25 mouse cellular contexts compared by ENCODE assay signal in the genomic region with DNA sequence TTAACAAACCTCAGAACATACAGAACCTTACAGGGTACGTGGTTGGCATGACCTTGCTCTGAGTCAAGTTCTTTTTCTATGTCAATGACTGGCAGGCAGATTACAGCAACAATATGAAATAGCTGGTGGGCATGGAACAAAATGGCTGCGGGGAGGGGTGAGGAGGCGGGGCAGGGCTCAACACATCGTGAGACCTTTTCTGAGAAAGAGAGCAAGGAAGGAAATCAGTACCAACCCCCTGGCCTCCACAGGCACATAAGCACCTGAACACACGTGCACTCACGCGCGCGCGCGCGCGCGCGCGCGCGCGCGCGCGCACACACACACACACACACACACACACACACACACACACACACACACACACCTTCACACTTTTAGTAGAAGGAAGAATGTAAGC. TPM values are rescaled to one million over a fixed set of nuclear protein-coding genes. Genes with fewer than 3 reads are reported as not detected.
DNase-seq lines count a peak whose midpoint lies in the region; ATAC-seq and TF ChIP-seq lines count a peak whose summit lies in the region.
"Had no signal": no experiment of that assay in that cellular context is flagged by ENCODE, and none has a peak within 500 bp of the region (broad histone marks: within the 10 kb centered on the region; RNA-seq: fewer than 3 reads in every experiment).

No protein-coding gene starts in this region.

- no peak for DNase-seq in ES-E14 (ENCODE audit: low read depth, low spot score)
- peak; percentile 79 for DNase-seq in ZHBTc4 (ENCODE audit: low read depth, low spot score)
- DNase-seq in heart, postnatal 14 days, result no peak
- no peak for DNase-seq in cerebellum, postnatal 14 days
- DNase-seq: adrenal gland, adult 2 months; adrenal gland, postnatal 10 days; adrenal gland, postnatal 25 days; cerebellum, adult 11 months; cerebellum, adult 18-20 months; cerebellum, adult 8-10 months; cerebellum, adult 9-11 months; cerebellum, postnatal 25 days had no signal

- no peak overlapping the region for H3K27ac ChIP-seq in ES-Bruce4 (ENCODE audit: insufficient read depth, low read length)
- no peak overlapping the region for H3K27ac ChIP-seq in ES-E14 (ENCODE audit: insufficient read depth, low read depth, low read length, poor library complexity, severe bottlenecking)
- H3K27ac ChIP-seq in forebrain, embryonic 13.5 days, result no peak overlapping the region
- H3K27ac ChIP-seq: embryonic facial prominence, embryonic 10.5 days; embryonic facial prominence, embryonic 12.5 days had no signal

- no peaks in the 10 kb centered on the region for H3K36me3 ChIP-seq in ES-Bruce4 (ENCODE audit: control insufficient read depth, insufficient read depth, low read length, poor library complexity, severe bottlenecking)
- no peaks in the 10 kb centered on the region for H3K36me3 ChIP-seq in ES-E14 (ENCODE audit: control insufficient read depth, insufficient read depth, low read length, poor library complexity, severe bottlenecking)
- no peaks in the 10 kb centered on the region for H3K36me3 ChIP-seq in forebrain, embryonic 13.5 days (ENCODE audit: poor library complexity, severe bottlenecking)
- H3K36me3 ChIP-seq: embryonic facial prominence, embryonic 10.5 days; embryonic facial prominence, embryonic 12.5 days had no signal

- no peak for TF ChIP-seq CTCF in ES-Bruce4 (IDR thresholded peaks at IDR 0.05; ENCODE audit: low read depth, low read length)

- peaks cover 3% of the 10 kb centered on the region for H3K4me1 ChIP-seq in ES-Bruce4 (ENCODE audit: control insufficient read depth, insufficient read depth, low read length)
- peaks cover 0 to 10% of the 10 kb centered on the region in 2 experiments; a peak in 2 of 4 replicates for H3K4me1 ChIP-seq in ES-E14 (ENCODE audit: control insufficient read depth in 2 of 2, insufficient read depth in 2 of 2, low read length in 2 of 2, poor library complexity in 1 of 2)
- no peaks in the 10 kb centered on the region for H3K4me1 ChIP-seq in forebrain, embryonic 13.5 days
- H3K4me1 ChIP-seq: embryonic facial prominence, embryonic 10.5 days; embryonic facial prominence, embryonic 12.5 days had no signal

- intact Hi-C loops in heart, postnatal 14 days (cut with DNase I), result no loop called here

- H3K4me3 ChIP-seq in ES-Bruce4 (ENCODE audit: low read depth, low read length), result peak overlapping the region; percentile 75
- peak overlapping the region; percentile 31 to 60 for H3K4me3 ChIP-seq in ES-E14 (ENCODE audit: insufficient read depth in 1 of 2, low read depth in 1 of 2, low read length in 2 of 2, poor library complexity in 1 of 2, severe bottlenecking in 1 of 2)
- no peak overlapping the region for H3K4me3 ChIP-seq in forebrain, embryonic 13.5 days
- H3K4me3 ChIP-seq: embryonic facial prominence, embryonic 10.5 days; embryonic facial prominence, embryonic 12.5 days had no signal

- H3K9ac ChIP-seq in ES-Bruce4 (ENCODE audit: low read depth, poor library complexity, severe bottlenecking) (peak overlapping the region; percentile 68), ES-E14 (ENCODE audit: insufficient read depth, low read depth, low read length, poor library complexity, severe bottlenecking) (peak overlapping the region; percentile 55; the same call in 1 of the 2 replicates)
- H3K9ac ChIP-seq in forebrain, embryonic 13.5 days, result no peak overlapping the region
- H3K9ac ChIP-seq: embryonic facial prominence, embryonic 12.5 days had no signal

- TF ChIP-seq POLR2A in ES-Bruce4 (IDR thresholded peaks at IDR 0.05; ENCODE audit: insufficient read depth, low read length), result no peak

- H3K9me3 ChIP-seq in ES-Bruce4 (replicated peaks; ENCODE audit: control insufficient read depth, insufficient read depth, low read length, poor library complexity, severe bottlenecking) (no peaks in the 10 kb centered on the region), ES-E14 (ENCODE audit: control insufficient read depth, insufficient read depth, low read depth, low read length) (no peaks in the 10 kb centered on the region)
- no peaks in the 10 kb centered on the region for H3K9me3 ChIP-seq in forebrain, embryonic 13.5 days (replicated peaks)
- H3K9me3 ChIP-seq: embryonic facial prominence, embryonic 10.5 days; embryonic facial prominence, embryonic 12.5 days had no signal

- no peak overlapping the region for H3K4me2 ChIP-seq in forebrain, embryonic 13.5 days
- H3K4me2 ChIP-seq: embryonic facial prominence, embryonic 12.5 days had no signal

- in situ Hi-C loops in ES-E14 (cut with MboI; ENCODE audit: low sequenced_read_pairs in 2 of 2, unreplicated experiment in 2 of 2), result no loop called here

- no peak for TF ChIP-seq EP300 in ES-Bruce4 (IDR thresholded peaks at IDR 0.05; ENCODE audit: insufficient read depth, low read depth, low read length)

- ATAC-seq in forebrain, embryonic 13.5 days, result no peak
- ATAC-seq: forebrain, embryonic 14.5 days; forebrain, embryonic 16.5 days had no signal

- no peaks in the 10 kb centered on the region for H3K27me3 ChIP-seq in ES-Bruce4 (ENCODE audit: control insufficient read depth, insufficient read depth, low read length, poor library complexity, severe bottlenecking)
- no peaks in the 10 kb centered on the region for H3K27me3 ChIP-seq in forebrain, embryonic 13.5 days
- H3K27me3 ChIP-seq: embryonic facial prominence, embryonic 12.5 days had no signal

- 84% methylated on average over 7 of the region's 22 CpGs for WGBS in forebrain, embryonic 13.5 days

TF ChIP-seq in ES-E14, 5 proteins besides CTCF, POLR2A, EP300 and RAD21:
- no peak for TF ChIP-seq ZNF384 (IDR thresholded peaks at IDR 0.05; ENCODE audit: low read depth, low read length)
- no peak for TF ChIP-seq HCFC1 (IDR thresholded peaks at IDR 0.05; ENCODE audit: borderline replicate concordance, insufficient read depth, low read length)
- TF ChIP-seq ZC3H11A (IDR thresholded peaks at IDR 0.05; ENCODE audit: borderline replicate concordance, low read depth, low read length), result no peak
- TF ChIP-seq MAFK (IDR thresholded peaks at IDR 0.05; ENCODE audit: insufficient read depth, low read depth, low read length), result no peak
- TF ChIP-seq CHD2 (IDR thresholded peaks at IDR 0.05; ENCODE audit: low read depth, low read length), result no peak

RNA-seq across cellular contexts. Expression of a gene that starts 7.4 kb away (rescaled TPM):
- polyA plus RNA-seq in ES-Bruce4 (2011; ENCODE audit: insufficient read depth, insufficient read length, low read depth, missing spikeins), result not detected in 2 replicates
- 0.31 and 0.37 TPM in 2 replicates for total RNA-seq in ES-E14 (2012; rRNA removed)
- not detected for total RNA-seq in heart, postnatal 14 days (2021)
- polyA plus RNA-seq in forebrain, embryonic 13.5 days (2015; fragmentation: Nextera tagmentation; extraction: Ambion mirVana), result 0.19 and 0.26 TPM in 2 replicates
- total RNA-seq: adrenal gland, postnatal 4 days; MEL had no signal
- polyA plus RNA-seq: brain, embryonic 14.5 days; cortical plate, adult 2 months; forebrain, embryonic 14.5 days; frontal cortex, adult 2 months had no signal

RNA-seq across cellular contexts. Expression of a gene that starts 32.7 kb away (rescaled TPM):
- 0.45 TPM in 1 of 2 replicates, not detected in the other for polyA plus RNA-seq in ES-Bruce4 (2011; ENCODE audit: insufficient read depth, insufficient read length, low read depth, missing spikeins)
- total RNA-seq in ES-E14 (2012; rRNA removed), result 0.85 and 1.5 TPM in 2 replicates
- total RNA-seq in heart, postnatal 14 days (2021), result not detected
- not detected in 2 replicates for polyA plus RNA-seq in forebrain, embryonic 13.5 days (2015; fragmentation: Nextera tagmentation; extraction: Ambion mirVana)
- total RNA-seq: adrenal gland, adult 2 months; adrenal gland, postnatal 10 days; adrenal gland, postnatal 25 days; adrenal gland, postnatal 4 days; MEL had no signal
- polyA plus RNA-seq: adrenal gland, adult 2 months; brain, embryonic 14.5 days; forebrain, embryonic 11.5 days; forebrain, embryonic 14.5 days; forebrain, embryonic 16.5 days had no signal

RNA-seq across cellular contexts. Expression of a gene that starts 42.7 kb away (rescaled TPM):
- 66.4 and 68.4 TPM in 2 replicates for polyA plus RNA-seq in ES-Bruce4 (2011; ENCODE audit: insufficient read depth, insufficient read length, low read depth, missing spikeins)
- 34.6 and 42.3 TPM in 2 replicates for total RNA-seq in ES-E14 (2012; rRNA removed)
- 10 to 100 TPM; 14.4 to 14.6 TPM for total RNA-seq in heart, postnatal 14 days (2021)
- 85.4 and 88.6 TPM in 2 replicates for polyA plus RNA-seq in forebrain, embryonic 13.5 days (2015; fragmentation: Nextera tagmentation; extraction: Ambion mirVana)

RNA-seq across cellular contexts. Expression of a gene that starts 50.2 kb away (rescaled TPM):
- not detected in 2 replicates for polyA plus RNA-seq in ES-Bruce4 (2011; ENCODE audit: insufficient read depth, insufficient read length, low read depth, missing spikeins)
- total RNA-seq in ES-E14 (2012; rRNA removed), result not detected in 2 replicates
- total RNA-seq in heart, postnatal 14 days (2021), result not detected
- not detected in 2 replicates for polyA plus RNA-seq in forebrain, embryonic 13.5 days (2015; fragmentation: Nextera tagmentation; extraction: Ambion mirVana)
- total RNA-seq: adrenal gland, postnatal 4 days; MEL had no signal
- polyA plus RNA-seq: embryonic facial prominence, embryonic 10.5 days; embryonic facial prominence, embryonic 12.5 days; embryonic facial prominence, embryonic 14.5 days; forebrain, embryonic 11.5 days; forebrain, embryonic 14.5 days had no signal
